Mouse (Mus musculus): ENCODE measurements around the gene Prdx5. TPM values are rescaled to one million over a fixed set of nuclear protein-coding genes. Genes with fewer than 3 reads are reported as not detected.
"Not testable (repeated sequence)": the region's sequence is repeated elsewhere in the genome, so short reads cannot be mapped to it uniquely, and the experiment has no call there.

The Prdx5 gene
- polyA plus RNA-seq, 1 experiment: 177 TPM

GRCm38 (mm10) chr19:6904846-6905245, 5.1 kb downstream of the Prdx5 start:
- 72% methylated on average over 2 of the region's 2 CpGs for WGBS
- no peak for DNase-seq (ENCODE audit: low read depth, low spot score)

- 79% methylated on average over 1 of the region's 1 CpGs for WGBS
These were observed 6.9 kb downstream of the Prdx5 start for GRCm38 (mm10) chr19:6903031-6903430.

GRCm38 (mm10) chr19:6899641-6900040, 10.3 kb downstream of the Prdx5 start:
- no peak for DNase-seq (ENCODE audit: low read depth, low spot score)
- 41% methylated on average over 4 of the region's 4 CpGs for WGBS

More at GRCm38 (mm10) chr19:6903031-6903430, 6.9 kb downstream of the Prdx5 start:
- no peak for DNase-seq (ENCODE audit: low read depth, low spot score)

GRCm38 (mm10) chr19:6895608-6896305, 14.1 kb downstream of the Prdx5 start:
- DNase-seq (ENCODE audit: low read depth, low spot score): not testable (repeated sequence)
- 65% methylated on average over 18 of the region's 18 CpGs for WGBS

- DNase-seq (ENCODE audit: low read depth, low spot score): no peak
These were observed 16.0 kb downstream of the Prdx5 start for GRCm38 (mm10) chr19:6893731-6894451.

GRCm38 (mm10) chr19:6892512-6892911, 17.4 kb downstream of the Prdx5 start:
- no peak for DNase-seq (ENCODE audit: low read depth, low spot score)
- WGBS: 24% methylated on average over 4 of the region's 4 CpGs

More at GRCm38 (mm10) chr19:6893731-6894451, 16.0 kb downstream of the Prdx5 start:
- WGBS: 87% methylated on average over 14 of the region's 14 CpGs

GRCm38 (mm10) chr19:6877965-6878364, 31.9 kb downstream of the Prdx5 start:
- 79% methylated on average over 4 of the region's 4 CpGs for WGBS
- no peak for DNase-seq (ENCODE audit: low read depth, low spot score)

GRCm38 (mm10) chr19:6876799-6877198, 33.1 kb downstream of the Prdx5 start:
- no peak for DNase-seq (ENCODE audit: low read depth, low spot score)

- DNase-seq (ENCODE audit: low read depth, low spot score): no peak
- whole genome bisulfite sequencing: 73% methylated on average over 6 of the region's 6 CpGs
These were observed 34.1 kb downstream of the Prdx5 start for GRCm38 (mm10) chr19:6875834-6876233.

- DNase-seq (ENCODE audit: low read depth, low spot score): no peak
- 85% methylated on average over 1 of the region's 1 CpGs for WGBS
These were observed 35.6 kb downstream of the Prdx5 start for GRCm38 (mm10) chr19:6874257-6874656.

GRCm38 (mm10) chr19:6872701-6873100, 37.2 kb downstream of the Prdx5 start:
- DNase-seq (ENCODE audit: low read depth, low spot score): no peak
- 78% methylated on average over 3 of the region's 3 CpGs for WGBS

- DNase-seq (ENCODE audit: low read depth, low spot score): no peak
- WGBS: 51% methylated on average over 5 of the region's 5 CpGs
These were observed 38.2 kb downstream of the Prdx5 start for GRCm38 (mm10) chr19:6871574-6872271.

- under 1% methylated on average over 5 of the region's 5 CpGs for WGBS
- no peak for DNase-seq (ENCODE audit: low read depth, low spot score)
These were observed 40.6 kb downstream of the Prdx5 start for GRCm38 (mm10) chr19:6869355-6869754.

- 82% methylated on average over 4 of the region's 4 CpGs for WGBS
- DNase-seq (ENCODE audit: low read depth, low spot score): no peak
These were observed 48.5 kb downstream of the Prdx5 start for GRCm38 (mm10) chr19:6861451-6861850.

GRCm38 (mm10) chr19:6860706-6861105, 49.2 kb downstream of the Prdx5 start:
- WGBS: 26% methylated on average over 6 of the region's 6 CpGs
- DNase-seq (ENCODE audit: low read depth, low spot score): no peak

GRCm38 (mm10) chr19:6859971-6860370, 49.9 kb downstream of the Prdx5 start:
- WGBS: 88% methylated on average over 3 of the region's 3 CpGs
- no peak for DNase-seq (ENCODE audit: low read depth, low spot score)

- no peak for DNase-seq (ENCODE audit: low read depth, low spot score)
- WGBS: 78% methylated on average over 2 of the region's 2 CpGs
These were observed 50.8 kb downstream of the Prdx5 start for GRCm38 (mm10) chr19:6859032-6859651.

GRCm38 (mm10) chr19:6858031-6858430, 51.9 kb downstream of the Prdx5 start, which contains the start of gene Ccdc88b:
Gene Ccdc88b, minus strand, starts transcription at chr19:6858211.
- WGBS: 74% methylated on average over 7 of the region's 7 CpGs

GRCm38 (mm10) chr19:6857391-6858005, 52.4 kb downstream of the Prdx5 start:
- no peak for DNase-seq (ENCODE audit: low read depth, low spot score)
- 85% methylated on average over 9 of the region's 9 CpGs for WGBS

More at GRCm38 (mm10) chr19:6858031-6858430, 51.9 kb downstream of the Prdx5 start, which contains the start of gene Ccdc88b:
- no peak for DNase-seq (ENCODE audit: low read depth, low spot score)

GRCm38 (mm10) chr19:6857003-6857360, 52.9 kb downstream of the Prdx5 start:
- no peak for DNase-seq (ENCODE audit: low read depth, low spot score)
- 81% methylated on average over 3 of the region's 3 CpGs for WGBS
